Mouse (Mus musculus) left cerebral cortex, adult 11 months (tissue): Measurements from ENCODE around the gene Cryz.
"Not testable (repeated sequence)": the region's sequence is repeated elsewhere in the genome, so short reads cannot be mapped to it uniquely, and the experiment has no call there.

Source experiments
- DNase-seq: peaks from one replicate; pipeline ENCODE4 v3.0.0; 2022; ENCODE audit warnings: low spot score

Gene Cryz

DNA sequence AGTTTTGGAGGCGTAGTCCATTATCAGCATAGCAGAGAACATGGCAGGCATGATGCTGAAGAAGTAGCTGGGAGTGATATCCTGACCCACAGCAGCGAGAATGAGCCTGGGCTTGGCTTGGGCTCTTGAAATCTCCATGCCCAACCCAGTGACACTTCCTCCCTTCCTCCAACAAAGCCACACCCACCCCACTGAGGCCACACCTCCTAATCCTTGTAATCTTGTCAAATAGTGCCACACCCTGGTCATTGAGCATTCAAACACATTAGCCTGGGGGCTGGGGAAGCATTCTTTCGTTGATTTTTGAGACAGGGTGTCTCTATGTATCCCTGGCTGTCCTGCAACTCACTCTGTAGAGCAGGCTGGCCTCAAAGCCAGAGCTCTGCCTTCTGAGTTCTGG is 15.4 kb downstream of the Cryz start:
- no peak for DNase-seq

DNA sequence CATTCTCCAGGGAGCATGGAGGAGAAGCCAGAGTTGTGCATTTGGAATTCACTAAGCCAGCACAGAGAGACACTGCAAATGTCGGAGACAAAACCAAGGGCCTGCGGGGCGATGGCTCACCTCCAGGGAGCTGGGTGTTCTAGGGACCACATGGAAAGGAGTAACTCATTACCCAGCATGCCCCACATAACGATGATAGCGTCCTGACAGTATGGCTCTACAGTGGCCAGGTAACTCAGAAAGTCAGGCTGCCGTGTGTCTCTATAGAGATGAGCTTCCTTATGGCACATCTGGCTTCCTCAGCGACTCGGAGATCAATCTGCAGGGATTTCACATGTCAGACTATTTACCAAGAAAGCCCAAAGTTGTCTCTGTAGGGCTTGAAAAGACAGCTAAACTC is 18.3 kb downstream of the Cryz start:
- DNase-seq, result no peak

DNA sequence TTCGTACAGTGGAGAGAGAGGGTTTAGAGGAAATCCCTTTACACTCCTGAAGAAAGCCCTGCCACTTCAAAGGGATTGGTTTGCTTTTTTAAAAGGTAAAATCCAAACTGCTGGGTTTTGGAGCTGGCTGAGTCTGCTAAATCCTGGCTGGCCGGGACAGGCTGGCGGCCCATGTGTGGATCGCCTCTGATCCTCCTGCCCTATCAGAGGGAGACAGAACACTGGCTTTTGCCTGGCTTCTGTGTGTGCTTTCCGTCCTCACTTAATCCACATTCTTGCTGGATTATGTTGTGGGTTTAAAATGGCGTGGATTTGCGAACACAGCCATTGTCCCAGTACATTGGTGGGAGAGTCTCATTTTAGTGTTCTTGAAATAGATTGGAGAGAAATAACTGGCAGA is 18.8 kb downstream of the Cryz start:
- no peak for DNase-seq

DNA sequence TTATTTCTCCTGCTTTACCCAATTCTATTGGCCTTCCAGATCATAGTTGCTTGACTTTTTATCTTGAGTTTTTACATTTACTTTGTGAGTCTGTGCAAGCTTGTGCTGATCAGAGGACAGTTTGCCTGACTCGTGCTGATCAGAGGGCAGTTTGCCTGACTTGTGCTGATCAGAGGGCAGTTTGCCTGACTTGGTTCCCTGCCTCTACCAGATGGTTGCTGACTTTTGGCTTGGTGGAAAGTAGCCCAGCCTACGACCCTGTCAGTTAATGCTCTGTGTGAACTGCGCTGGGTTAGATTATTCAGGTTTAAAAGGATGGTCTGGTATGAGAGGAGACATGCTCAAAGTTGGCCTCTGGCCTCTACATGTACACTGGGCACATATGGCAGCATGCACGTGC is 19.6 kb downstream of the Cryz start:
- DNase-seq, result no peak

DNA sequence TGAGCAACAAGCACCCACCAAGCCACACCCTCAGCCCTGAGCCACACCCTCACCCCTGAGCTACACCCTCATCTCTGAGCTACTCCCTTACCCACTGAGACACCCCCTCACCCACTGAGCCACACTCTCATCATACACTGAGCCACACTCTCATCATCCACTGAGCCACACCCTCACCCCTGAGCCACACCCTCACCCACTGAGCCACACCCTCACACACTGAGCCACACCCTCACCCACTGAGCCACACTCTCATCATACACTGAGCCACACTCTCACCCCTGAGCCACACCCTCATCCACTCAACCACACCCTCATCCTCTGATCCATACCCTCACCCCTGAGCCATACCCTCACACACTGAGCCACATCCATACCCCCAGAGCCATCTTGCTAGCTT is 31.8 kb downstream of the Cryz start:
- no peak for DNase-seq

DNA sequence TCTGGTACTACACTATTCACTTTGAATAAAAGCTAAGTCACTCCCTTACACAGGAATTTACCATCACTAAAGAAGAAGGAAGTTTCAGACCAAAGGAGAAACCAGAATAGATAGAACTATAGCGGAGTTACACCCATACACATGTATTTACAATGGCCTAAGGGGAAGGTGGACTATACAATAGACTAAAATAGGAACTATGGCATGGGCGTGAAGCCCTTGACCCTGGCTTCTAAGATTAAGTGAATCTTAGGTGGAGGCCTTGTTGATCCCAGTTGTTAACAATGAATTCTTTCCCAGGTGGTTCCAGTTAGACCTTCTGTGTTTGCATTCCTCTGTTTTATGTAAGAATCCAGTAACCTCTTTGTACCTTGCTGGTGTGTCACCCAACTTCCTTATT is 34.8 kb downstream of the Cryz start:
- DNase-seq, result not testable (repeated sequence)

DNA sequence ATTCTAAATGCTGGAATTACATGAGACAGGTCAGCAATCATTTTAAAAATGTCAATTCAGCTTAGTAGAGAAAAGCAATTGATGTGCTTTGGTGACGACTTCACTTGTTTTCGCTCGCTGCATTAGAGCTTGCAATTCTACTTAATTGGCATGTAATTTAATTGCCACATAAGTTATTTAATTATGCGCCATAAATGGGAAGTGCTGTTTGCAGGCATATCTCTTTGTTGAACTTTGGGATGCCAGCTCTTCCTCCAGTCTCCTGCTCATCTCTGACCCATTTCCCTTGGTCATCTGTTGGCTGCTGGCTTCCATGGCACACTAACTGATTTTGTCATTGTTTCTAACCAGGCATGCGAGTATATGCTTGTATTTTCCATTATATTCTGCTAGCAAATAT is 36.6 kb downstream of the Cryz start:
- no peak for DNase-seq

DNA sequence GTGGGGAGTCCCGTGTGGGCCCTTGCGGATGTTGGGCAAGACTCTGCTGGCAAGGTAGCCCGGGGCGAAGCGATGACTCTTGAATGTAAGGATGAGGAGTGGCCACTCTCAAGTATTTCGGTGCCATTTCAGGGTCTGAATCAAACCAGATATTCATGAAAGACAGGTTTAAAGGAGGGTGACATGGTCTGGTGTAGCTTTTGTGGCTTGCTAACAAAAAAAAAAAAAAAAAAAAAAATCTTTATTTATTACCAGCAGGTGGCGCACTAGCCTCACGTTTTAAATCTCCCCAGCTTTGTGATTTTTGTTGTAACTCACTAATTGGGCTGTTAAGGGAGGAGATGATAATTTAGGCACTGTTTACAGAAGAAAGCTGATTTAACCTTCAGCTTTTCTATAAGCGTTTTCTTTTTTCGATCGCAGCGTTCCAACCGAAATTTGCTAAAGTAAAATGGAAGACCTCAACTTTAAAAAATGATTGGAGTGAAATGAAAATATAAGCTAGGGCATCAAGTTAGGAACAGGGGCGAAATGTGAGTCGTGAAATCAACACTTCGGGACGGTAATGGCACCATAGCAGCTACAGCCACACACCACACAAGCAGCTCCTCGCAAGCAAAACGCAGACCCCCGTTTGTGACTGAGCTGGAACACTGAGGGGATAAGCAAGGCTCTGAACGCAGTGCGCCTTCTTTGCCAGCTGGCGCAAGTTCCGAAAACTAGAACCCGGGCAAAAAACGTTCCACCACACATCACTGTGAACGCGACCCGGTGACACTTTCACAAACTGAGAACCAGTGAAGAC is 50.3 kb downstream of the Cryz start:
- no peak for DNase-seq

DNA sequence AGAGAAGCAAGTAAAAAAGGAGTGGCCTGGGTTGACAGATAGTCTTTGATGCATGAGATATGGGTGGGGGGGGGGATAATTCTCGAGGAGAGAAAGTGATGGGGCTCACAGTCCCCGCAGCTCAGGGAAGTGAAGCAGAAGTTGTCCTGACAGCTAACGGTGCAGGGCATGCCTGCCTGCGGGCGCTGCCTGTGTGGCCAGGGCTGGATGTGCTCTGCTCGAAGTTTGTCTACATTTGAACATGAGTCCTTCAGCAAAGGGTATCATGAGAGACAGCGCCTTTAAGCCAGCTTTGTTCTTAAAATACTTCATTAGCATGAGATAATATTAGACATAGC is 50.9 kb downstream of the Cryz start:
- DNase-seq, result no peak

DNA sequence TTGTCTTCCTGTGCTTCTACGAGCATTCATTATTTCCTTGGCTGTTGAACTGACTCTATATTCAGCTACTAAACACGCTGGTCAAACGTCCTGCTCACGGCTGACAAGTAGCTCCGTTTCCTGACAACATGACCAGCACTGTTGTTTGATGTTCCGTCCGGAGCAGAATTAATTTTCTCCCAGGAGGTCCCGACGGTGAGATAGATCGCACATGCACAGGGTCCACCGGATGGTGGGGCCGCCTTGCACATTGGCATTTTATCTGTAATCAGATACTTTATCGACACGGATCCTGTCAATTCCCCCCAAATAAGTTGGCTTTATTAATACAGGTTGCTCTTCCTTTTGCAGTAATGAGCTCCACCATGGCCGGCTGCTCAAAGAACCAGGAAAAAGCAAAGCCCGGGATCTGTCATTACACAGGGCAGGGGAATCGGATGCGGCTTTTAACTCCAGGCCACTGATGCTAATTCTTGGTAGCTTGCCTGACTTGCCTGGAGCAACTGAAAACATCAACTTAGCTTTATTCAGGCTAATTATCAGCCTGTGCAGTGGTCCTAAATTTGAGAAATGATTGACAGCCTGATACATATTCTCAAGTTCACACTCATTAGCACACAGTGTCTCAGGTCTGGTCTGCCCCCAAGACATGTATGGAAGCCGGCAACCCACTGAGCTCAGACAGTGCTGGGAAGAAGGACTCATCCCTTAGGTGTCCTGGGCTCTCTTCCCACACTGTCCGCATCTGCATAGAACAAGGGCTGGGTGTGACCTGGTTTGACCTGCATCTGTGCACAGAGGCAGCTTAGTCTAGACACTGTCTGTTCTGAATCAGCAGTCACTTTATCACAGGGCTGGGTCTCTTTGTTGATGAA is 53.1 kb downstream of the Cryz start:
- no peak for DNase-seq

DNA sequence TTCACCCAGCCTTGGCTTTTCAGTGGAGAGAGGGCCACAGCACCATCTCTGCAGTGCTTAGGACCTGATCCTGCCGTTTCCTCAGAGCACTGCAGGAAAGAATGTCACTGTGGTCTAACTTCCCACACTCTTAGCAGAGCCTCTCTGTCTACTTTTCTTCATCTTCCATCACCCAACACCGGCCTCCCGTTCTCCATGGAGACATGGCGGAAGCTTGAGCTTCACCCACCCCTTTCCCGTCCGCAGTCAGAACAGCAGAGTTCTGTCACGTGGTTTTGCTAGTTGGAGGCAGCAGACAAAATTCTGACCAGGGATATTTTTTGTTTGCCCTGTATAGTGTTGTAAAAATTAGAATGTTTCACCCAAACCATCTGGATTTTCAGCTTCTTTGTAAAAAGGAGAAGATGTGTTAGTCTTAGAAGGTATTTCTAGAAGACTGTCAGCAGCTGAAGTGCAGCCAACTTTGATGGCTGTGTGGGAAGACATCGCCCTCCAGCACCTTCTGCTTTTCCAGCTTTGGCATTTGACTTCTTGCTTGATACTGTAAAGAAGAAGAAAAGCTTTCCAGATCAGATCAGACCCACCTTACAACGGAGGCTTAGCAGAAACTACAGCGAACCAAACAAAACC is 54.8 kb downstream of the Cryz start:
- DNase-seq, result no peak

DNA sequence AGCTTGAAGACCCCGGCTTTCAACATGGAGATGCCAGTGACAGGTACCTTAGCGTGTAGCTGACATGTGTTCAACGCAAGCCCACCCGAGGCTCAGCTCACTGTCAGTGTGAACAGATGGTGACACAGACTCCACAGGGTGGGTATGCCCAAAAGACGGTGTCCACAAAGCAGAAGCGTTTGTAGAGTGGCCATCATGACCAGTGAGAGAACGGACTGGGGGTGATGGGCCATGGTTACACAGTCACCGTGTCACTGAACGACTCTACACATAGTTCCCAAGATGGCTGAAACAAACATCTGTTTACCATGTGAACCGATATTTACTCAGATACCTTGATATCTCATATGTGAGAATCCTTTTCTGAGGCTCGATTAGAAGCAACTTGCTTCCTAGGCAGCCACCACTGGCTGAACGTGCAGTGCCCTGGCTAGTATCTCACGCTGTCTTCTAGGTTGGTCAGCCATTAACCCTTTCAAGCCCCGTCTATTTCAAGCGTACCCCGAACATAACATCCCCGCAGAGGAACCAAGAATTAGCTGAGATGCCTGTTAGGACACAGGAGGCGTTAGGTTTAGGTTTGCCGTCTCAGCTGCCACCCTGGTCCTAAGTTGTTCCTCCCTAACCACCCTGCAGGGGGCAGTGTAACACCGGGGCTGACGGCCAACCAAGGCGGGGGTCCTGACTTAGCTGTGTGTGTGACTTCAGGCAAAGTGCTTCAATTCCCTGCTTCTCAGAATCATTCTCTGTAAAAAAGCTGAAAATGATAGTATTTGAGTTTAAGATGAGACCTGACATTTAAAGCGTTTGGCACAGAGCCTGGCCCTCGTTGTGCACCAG is 56.3 kb downstream of the Cryz start:
- peak; percentile 65 for DNase-seq

DNA sequence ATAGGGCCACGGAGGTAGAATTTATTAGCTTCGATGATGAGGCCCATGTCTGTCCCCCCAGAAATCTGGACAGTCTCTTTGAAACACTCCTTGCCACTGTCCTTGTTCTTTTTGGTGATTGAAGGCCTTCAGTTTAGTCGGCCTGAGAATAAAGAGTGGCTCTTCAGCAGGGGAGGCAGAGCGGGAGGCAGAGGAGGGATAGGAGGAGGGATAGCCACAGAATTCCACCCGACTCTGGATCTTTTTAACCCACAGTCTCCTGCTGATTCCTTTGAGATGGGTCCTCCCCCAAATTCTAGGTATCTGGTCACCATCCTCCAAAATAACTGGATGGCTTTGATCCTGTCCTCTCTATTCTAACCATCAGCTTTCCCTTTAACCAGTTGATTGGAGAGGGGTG is 56.9 kb downstream of the Cryz start:
- no peak for DNase-seq

DNA sequence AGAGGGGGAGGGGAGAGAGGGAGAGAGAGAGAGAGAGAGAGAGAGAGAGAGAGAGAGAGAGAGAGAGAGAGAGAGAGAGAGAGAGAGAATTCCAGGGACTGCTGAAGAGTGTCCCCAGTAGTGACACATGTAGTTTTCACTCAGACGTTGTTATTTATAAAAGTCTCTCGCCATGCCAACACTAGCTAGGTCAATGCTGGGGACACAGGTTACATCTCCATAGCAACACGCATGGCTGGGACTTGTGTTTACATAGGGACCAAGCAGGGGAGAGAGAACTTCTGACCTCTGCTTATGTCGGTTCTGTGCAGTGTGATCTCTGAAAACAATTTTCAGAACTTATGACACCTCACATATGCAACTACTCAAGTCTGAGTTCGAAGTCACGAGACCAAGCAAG is 57.8 kb downstream of the Cryz start:
- no peak for DNase-seq

DNA sequence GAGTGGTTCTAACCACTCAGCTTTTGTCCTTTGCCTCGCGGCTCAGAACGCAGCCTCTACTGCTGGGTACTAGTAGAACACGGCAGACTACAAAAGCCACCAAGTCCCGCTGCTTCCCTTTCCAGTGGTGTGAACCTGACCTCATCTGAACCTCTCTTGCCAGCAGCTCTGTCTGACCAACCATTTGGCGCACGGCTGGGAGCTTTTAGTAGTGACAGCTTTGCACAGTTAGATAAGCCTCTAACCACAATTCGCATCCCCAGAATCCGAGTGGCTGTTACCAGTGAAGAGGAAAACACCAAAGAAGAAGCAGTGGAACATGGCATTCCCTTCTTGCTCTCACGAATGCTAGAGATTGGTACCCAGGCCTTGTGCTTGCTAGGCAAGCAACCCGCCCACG is 58.4 kb downstream of the Cryz start:
- no peak for DNase-seq

DNA sequence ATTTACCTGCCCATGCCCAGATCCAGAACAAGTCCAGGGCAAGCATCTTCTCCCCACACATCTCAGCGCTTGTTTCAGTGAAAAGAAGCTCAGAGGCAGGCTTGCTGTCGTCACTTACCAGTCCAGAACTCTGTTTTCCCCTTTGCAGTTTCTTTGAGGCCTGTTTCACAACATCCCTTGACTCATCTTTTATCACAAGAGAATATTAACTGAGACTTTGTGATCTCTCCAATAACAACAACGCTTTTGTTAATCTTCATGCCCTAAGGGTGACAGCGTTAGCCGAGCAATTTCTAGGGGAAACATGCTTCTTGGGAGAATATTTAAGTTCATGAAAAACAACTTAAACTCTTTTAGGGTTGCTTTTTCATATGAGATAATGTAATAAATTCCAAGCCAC is 59.2 kb downstream of the Cryz start:
- DNase-seq, result no peak

DNA sequence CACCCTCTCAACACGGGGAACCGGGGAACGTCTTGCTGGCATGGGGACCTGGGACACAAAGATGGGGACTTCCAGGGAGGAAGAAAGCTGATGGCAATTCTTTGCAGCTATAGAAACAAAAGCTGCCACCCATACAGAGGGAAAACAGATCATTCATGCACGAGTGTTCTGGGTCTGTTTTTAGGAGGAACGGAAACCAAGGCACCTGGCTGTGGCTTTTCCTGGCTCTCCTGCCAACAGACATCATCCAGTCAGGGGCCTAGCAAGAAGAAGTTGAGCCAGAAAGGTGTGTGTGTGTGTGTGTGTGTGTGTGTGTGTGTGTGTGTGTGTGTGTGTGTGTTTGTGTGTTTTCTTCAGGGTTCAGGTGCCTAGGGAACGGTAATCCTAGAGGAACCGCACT is 67.0 kb downstream of the Cryz start, which contains the start of gene Erich3:
TSS of gene Erich3 (plus strand) at position 315 of the 400 bp plus-strand sequence.
- DNase-seq, result no peak

DNA sequence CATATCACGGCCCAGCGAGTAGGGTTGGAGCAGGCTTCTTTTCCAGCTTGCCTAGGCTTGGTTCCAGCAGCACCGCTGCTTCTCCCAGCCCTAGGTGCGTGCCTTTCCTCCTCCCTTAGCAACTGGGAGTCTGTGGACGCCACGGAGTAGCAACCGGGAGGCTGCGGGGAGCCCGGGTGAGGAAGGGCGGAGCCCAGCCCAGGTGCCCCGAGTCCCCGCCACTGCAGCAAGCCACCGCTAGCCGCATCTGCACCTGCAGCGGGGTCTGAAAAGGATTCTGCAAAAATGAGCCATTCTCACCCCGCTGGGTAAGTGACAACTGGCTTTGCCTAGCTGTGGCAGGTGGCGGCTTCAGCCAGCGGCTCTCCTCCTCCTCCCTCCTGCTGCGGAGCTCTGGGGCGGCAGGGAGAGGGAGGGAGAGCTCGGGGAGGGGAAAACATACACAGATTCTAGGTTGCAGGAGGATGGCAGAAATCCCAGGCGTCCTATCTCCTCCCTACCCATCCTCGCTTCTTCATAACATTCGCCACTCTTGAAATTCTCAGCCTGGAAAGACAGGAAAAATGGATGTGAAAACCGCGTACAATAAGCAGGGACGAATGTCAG is 67.6 kb downstream of the Cryz start:
- peak; percentile 64 for DNase-seq

DNA sequence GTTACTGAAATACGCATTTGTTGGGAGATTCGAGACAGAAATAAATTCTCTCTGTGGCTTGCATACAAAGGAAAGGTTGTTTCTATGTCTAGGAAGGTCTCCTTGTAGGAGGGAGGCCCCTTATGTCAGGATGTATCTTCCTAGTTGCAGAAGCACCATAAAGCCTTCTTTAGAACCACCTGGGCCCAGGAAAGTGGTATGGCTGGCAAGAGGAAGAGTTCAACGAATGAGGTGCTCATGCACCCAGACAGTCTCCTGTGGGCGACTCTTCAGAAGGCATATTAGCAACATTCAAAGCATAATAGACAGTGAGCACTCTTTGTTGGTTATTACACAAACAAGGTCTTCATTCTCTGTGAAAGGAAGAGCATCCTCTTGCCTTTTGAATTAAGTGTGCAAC is 68.1 kb downstream of the Cryz start:
- DNase-seq, result no peak

DNA sequence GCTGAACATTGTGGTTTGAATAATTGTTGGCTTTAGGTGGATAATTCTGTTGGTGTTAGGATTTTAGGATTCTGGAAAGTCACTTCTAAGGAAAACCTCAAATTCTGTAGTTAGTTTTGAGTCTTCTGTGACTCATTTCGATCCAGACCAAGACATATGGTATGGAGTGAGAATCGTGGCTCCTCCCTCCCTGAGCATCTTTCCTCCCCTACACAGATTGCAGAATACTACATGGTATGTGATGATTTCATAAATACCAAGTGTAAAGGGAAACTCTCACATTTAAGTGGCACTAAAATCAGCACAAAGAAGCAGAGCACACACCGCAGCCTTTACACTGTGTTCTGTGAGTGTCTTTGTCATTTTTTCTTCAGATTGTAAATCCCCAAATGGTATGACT is 72.0 kb downstream of the Cryz start:
- no peak for DNase-seq

DNA sequence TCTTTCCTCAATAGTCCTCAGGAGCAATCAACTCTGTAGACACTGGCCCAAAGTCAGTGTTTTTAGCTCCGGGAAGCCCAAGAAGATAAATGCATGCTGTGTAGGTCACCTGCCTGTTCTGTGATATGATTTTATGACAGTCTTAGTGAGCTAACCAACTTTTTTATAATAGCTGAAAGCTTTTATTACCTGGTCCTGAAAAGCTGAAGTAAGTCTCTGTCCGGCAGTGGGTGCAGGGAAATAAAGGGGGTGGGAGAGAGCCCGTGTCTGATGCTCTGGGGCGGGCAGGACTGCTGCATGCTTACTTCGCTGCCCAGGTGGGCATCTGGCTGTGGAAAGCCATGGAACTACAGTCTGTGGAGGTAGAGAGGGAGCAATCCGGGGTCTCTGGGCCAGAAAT is 74.1 kb downstream of the Cryz start:
- no peak for DNase-seq

DNA sequence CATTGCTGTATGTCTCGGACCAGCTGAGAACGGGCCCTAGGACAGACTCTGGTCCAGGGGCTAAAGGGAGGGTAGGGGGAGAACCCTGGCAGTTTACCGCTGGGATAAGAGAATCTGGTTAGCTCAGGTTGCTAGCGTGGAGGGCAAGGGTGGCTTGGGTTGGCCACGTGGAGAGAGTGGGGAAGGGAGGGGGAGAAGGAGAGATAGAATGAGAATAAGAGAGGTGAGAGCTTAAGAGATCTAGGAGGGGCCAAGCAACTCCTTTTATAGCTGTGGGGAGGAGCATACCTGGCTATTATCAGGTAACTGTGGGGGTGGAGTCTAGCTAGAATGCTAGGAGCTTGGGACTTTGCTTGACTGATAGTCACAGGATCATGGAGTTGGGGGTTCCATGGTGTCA is 74.5 kb downstream of the Cryz start:
- no peak for DNase-seq
